Mouse (Mus musculus) intestine, postnatal 0 days (tissue): Measurements from ENCODE around the gene Fam89b. TPM values are rescaled to one million over a fixed set of nuclear protein-coding genes. Genes with fewer than 3 reads are reported as not detected.

Source experiments
- ATAC-seq: fragments of 200-750 bp; cut with Nextera tagmentation; 2 replicates; pipeline ENCODE4 v1.8.0; 2017; ENCODE audit warnings: mild to moderate bottlenecking, moderate TSS enrichment, moderate library complexity
- H3K27ac ChIP-seq: fragments of 300-500 bp; sonication (generic); 2 replicates; pipeline ENCODE4 v1.5.1; 2014; ENCODE audit warnings: mild to moderate bottlenecking, low read depth, low read length, moderate library complexity
- H3K27me3 ChIP-seq: fragments of 300-500 bp; sonication (generic); replicated peaks from 2 replicates; pipeline ENCODE4 v1.6.1; 2014; ENCODE audit warnings: low read length, mixed read lengths; ENCODE audit not compliant: control insufficient read depth, insufficient read depth
- H3K36me3 ChIP-seq: fragments of 300-500 bp; sonication (generic); 2 replicates; pipeline ENCODE4 v1.6.1; 2014; ENCODE audit warnings: mild to moderate bottlenecking, moderate library complexity; ENCODE audit not compliant: control insufficient read depth, insufficient read depth
- H3K4me1 ChIP-seq: fragments of 300-500 bp; sonication (generic); replicated peaks from 2 replicates; pipeline ENCODE4 v1.6.1; 2014; ENCODE audit warnings: antibody characterized with exemption, low read length, mixed read lengths; ENCODE audit not compliant: control insufficient read depth, insufficient read depth
- H3K4me2 ChIP-seq: fragments of 300-500 bp; sonication (generic); replicated peaks from 2 replicates; pipeline ENCODE4 v1.6.1; 2014; ENCODE audit warnings: low read depth, mild to moderate bottlenecking, moderate library complexity
- H3K4me3 ChIP-seq: fragments of 300-500 bp; sonication (generic); 2 replicates; pipeline ENCODE4 v1.5.1; 2014; ENCODE audit warnings: low read depth, low read length
- H3K9ac ChIP-seq: fragments of 300-500 bp; sonication (generic); 2 replicates; pipeline ENCODE4 v1.6.1; 2014; ENCODE audit warnings: mild to moderate bottlenecking, low read depth, low read length
- H3K9me3 ChIP-seq: fragments of 300-500 bp; sonication (generic); 2 replicates; pipeline ENCODE4 v1.6.1; 2016; ENCODE audit warnings: mixed run types; ENCODE audit not compliant: control insufficient read depth
- CTCF ChIP-seq: sonication (generic); IDR thresholded peaks from 2 replicates; pipeline ENCODE4 v1.5.1; 2016; ENCODE audit warnings: low read depth, mild to moderate bottlenecking, control low read depth, antibody characterized with exemption, moderate library complexity
- WGBS: fragments of 180-500 bp; shearing (Covaris S2); extraction: QIAGEN DNeasy Blood & Tissue Kit; methylation state at CpG from one replicate; pipeline ENCODE4 v1.1.7; 2014; 5-methylcytosine and 5-hydroxymethylcytosine counted together
- polyA plus RNA-seq: library from polyadenylated mRNA; unstranded; fragments of >200 nt; fragmentation: Nextera tagmentation; extraction: Ambion mirVana; gene quantifications from 2 replicates; pipeline ENCODE4 v1.2.1, GENCODE M21; 2015

The Fam89b gene
- polyA plus RNA-seq, 1 experiment from 2014 or later = 48.9 TPM

DNA sequence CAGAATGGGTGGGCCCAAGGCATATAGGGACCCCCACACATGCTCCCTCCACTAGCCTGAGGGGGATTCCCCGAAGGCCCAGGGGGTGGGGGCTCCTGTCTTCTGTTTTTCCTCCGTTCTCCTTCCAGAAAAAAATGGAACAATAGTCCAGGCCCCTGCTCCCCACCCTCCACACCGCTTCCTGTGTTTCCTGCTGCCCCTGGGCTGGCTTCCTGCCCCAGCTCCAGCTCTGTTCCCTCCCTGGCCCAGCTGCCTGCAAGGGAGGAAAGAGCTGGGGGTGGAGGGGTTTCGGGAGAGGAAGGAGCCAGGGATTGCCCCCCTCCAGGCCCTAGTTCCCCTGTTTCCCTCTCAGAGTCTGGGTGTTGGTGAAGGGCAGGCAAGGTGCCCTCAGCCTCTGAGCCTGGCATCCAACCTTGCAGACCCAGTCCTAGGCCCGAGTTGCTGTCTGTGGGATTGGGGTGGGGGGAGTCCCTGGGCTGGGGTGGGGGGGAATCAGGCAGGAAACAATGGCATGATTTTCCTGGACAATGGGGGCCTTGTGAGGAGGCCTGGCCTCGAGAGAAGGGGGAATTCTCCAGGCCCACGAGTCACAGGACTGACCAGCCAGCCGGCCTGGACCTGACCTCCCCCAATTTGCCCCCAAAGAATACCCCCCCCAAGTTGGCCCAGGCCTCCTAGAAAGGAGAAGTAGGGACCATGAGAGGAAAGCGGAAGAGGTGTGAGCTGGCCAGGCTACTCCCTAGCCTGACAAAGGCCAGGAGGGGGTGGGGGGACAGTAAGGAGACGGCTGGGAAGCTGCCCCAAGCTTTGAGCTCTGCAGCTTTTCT lies 37.2 kb downstream of the Fam89b start:
- Histone ChIP-seq H3K4me1 (peaks cover 14% of the 10 kb centered on the region), H3K9ac (peak overlapping the region; percentile 86; the same call in 1 of the 2 replicates), H3K4me2 (peak overlapping the region; percentile 99), H3K27me3 (no peaks in the 10 kb centered on the region), H3K36me3 (peaks cover 50% of the 10 kb centered on the region), H3K9me3 (no peaks in the 10 kb centered on the region), H3K4me3 (peak overlapping the region; percentile 84), H3K27ac (peak overlapping the region; percentile 62)
- no peak for ATAC-seq
- 60% methylated on average over 10 of the region's 10 CpGs for WGBS
- TF ChIP-seq CTCF = no peak

- 60% methylated on average over 5 of the region's 5 CpGs for WGBS
- Histone ChIP-seq H3K36me3 (peaks cover 47% of the 10 kb centered on the region), H3K9ac (peak overlapping the region; percentile 86; the same call in 1 of the 2 replicates), H3K4me1 (peaks cover 16% of the 10 kb centered on the region), H3K27me3 (no peaks in the 10 kb centered on the region), H3K27ac (peak overlapping the region; percentile 62; the same call in 1 of the 2 replicates), H3K9me3 (no peaks in the 10 kb centered on the region), H3K4me2 (peak overlapping the region; percentile 99), H3K4me3 (peak overlapping the region; percentile 84)
- no peak for TF ChIP-seq CTCF
- no peak for ATAC-seq
Measured at GRCm38 (mm10) chr19:5691601-5692000, 37.9 kb downstream of the Fam89b start.

- Histone ChIP-seq H3K4me2 (peak overlapping the region; percentile 99), H3K4me1 (peaks cover 16% of the 10 kb centered on the region), H3K4me3 (peak overlapping the region; percentile 84), H3K9me3 (no peaks in the 10 kb centered on the region), H3K9ac (peak overlapping the region; percentile 86), H3K27ac (peak overlapping the region; percentile 97), H3K36me3 (peaks cover 46% of the 10 kb centered on the region), H3K27me3 (no peaks in the 10 kb centered on the region)
- TF ChIP-seq CTCF = no peak
- no peak for ATAC-seq
- 37% methylated on average over 15 of the region's 15 CpGs for WGBS
Measured at GRCm38 (mm10) chr19:5690343-5690735, 39.1 kb downstream of the Fam89b start.

DNA sequence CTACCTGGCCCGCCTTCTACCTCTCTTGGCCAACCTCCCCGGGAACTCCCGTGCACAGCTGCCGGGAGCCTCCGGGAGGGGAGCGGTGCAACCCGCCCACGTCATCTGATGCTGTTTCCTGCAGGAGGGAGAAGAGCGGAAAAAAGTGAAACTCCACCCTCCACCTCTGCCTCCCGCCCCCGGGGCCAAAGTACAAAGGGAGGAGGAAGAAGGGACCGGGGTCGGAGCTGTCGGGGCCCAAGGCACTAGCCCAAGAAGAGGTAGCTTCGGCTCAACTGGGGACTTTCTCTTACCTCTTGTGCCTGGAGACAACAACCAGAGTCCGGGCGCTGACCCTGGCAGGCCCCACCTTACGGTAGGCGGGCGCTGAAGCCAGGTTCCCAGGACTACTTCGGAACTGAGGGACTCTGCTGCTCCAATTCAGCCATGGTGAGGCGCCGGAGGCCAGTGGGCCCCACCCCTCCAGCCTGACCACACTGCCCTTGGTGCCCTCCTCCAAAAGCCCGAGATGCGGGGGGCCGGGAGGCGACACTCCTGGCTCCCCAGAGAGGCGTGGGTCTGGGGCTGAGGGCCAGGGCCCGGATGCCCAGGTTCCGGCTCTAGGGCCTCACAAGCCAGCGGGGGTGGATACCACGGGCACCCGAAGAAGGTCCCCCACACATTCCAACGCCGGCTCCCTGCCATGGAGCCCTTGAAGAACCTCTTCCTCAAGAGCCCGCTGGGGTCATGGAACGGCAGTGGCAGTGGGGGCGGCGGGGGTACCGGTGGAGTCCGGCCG lies 39.7 kb downstream of the Fam89b start:
- Histone ChIP-seq H3K4me3 (peak overlapping the region; percentile 84), H3K27ac (peak overlapping the region; percentile 97), H3K9me3 (no peaks in the 10 kb centered on the region), H3K4me1 (peaks cover 16% of the 10 kb centered on the region), H3K36me3 (peaks cover 46% of the 10 kb centered on the region), H3K27me3 (no peaks in the 10 kb centered on the region), H3K4me2 (peak overlapping the region; percentile 99), H3K9ac (peak overlapping the region; percentile 86)
- WGBS = 3% methylated on average over 42 of the region's 42 CpGs
- ATAC-seq = peak; percentile 78
- TF ChIP-seq CTCF = peak; percentile 14; the same call in 1 of the 2 replicates

DNA sequence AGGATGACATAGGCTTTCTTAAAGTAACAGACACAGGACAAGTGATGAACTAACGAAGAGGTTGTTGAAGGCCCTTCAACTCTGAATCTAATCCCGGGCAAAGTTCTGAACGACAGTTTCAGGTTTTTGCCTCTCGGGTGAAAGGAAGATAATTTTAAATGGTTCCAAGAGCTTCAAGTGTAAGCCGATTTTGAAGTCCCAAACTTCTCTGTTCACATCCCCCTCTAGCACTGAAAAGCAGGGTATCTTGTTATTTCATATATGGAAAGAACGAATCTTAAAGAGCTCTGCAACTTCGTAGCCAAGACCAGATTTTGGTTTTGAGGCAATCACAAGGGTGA lies 40.4 kb downstream of the Fam89b start:
- Histone ChIP-seq H3K4me3 (peak overlapping the region; percentile 84), H3K9ac (peak overlapping the region; percentile 86), H3K4me1 (peaks cover 16% of the 10 kb centered on the region), H3K9me3 (no peaks in the 10 kb centered on the region), H3K27me3 (no peaks in the 10 kb centered on the region), H3K27ac (peak overlapping the region; percentile 97), H3K4me2 (peak overlapping the region; percentile 99), H3K36me3 (peaks cover 53% of the 10 kb centered on the region)
- TF ChIP-seq CTCF = no peak
- 0% methylated on average over 7 of the region's 7 CpGs for WGBS
- no peak for ATAC-seq
